ENCODE assay signal across 8 mouse cellular contexts in the genomic region with DNA sequence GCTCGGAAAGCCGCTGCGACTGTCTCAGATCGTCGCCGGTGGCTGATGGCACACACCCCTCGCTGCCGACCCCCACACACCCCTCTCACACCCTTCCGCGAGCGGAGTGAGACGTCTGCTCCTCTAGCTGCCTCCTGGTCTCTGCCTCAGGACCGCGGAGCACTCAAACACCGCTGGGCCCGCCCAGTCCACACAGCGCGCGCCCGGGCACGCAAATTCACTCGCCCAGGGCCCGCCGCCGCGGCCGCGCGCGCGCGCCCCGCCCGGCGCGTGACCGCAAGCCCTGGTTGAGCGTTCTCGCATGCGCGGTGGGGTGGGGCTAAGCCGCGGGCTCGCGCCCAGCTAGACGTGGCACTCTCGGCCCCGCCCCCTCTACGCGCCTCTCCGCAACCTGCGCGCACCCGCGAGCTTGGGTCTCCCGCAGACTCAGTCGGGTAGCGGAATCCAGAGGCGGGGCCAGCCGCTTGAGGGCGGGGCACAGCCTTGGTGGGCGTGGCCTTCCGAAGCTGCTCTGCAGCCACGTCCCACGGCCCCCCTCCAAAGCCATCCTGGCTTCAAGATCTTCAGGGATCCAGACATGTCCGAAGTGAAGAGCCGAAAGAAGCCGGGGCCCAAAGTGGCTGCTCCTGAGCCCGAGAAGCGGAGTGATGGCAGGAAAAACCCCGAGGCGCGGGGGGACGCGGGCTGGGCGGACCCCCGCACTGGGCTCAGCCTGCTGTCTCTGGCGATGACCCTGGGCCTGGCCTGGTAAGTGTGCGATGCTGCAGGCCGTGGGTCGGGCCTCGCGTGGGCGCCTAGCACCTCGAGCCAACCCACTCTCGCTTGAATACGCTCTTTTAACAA. TPM values are rescaled to one million over a fixed set of nuclear protein-coding genes. Genes with fewer than 3 reads are reported as not detected.
A peak's percentile ranks its signal among the peaks of the same experiment; 100 is the strongest.
DNase-seq lines count a peak whose midpoint lies in the region; ATAC-seq lines count a peak whose summit lies in the region.

Apaf1 (minus strand) TSS at position 221 of the 843 bp plus-strand sequence.
Ikbip (plus strand) TSS at position 391 of the 843 bp plus-strand sequence.

- H3K4me2 ChIP-seq in heart, embryonic 13.5 days, result peak within 1 kb of the TSS; percentile 77
- H3K4me2 ChIP-seq in liver, embryonic 12.5 days, result peak within 1 kb of the TSS; percentile 95
- H3K4me2 ChIP-seq in stomach, embryonic 15.5 days, result peak within 1 kb of the TSS; percentile 67

- H3K4me3 ChIP-seq in brown adipose tissue, adult 24 weeks (ENCODE audit: insufficient read depth, low read depth, low read length), result peak within 1 kb of the TSS; percentile 82
- peak within 1 kb of the TSS; percentile 97 for H3K4me3 ChIP-seq in heart, embryonic 13.5 days
- H3K4me3 ChIP-seq in liver, embryonic 12.5 days, result peak within 1 kb of the TSS; percentile 94
- peak within 1 kb of the TSS; percentile 72 for H3K4me3 ChIP-seq in stomach, embryonic 15.5 days (replicated peaks)

- H3K27ac ChIP-seq in brown adipose tissue, adult 24 weeks (replicated peaks; ENCODE audit: low read depth, low read length), result peak within 1 kb of the TSS; percentile 73
- peak within 1 kb of the TSS; percentile 92 for H3K27ac ChIP-seq in heart, embryonic 13.5 days (replicated peaks)
- H3K27ac ChIP-seq in liver, embryonic 12.5 days, result peak within 1 kb of the TSS; percentile 92
- H3K27ac ChIP-seq in stomach, embryonic 15.5 days, result peak within 1 kb of the TSS; percentile 68

- WGBS in heart, embryonic 13.5 days, result under 1% methylated on average over 83 of the region's 87 CpGs
- WGBS in liver, embryonic 12.5 days (ENCODE audit: insufficient replicate concordance), result under 1% methylated on average over 87 of the region's 87 CpGs
- under 1% methylated on average over 82 of the region's 87 CpGs for WGBS in stomach, embryonic 15.5 days

- peak; percentile 95 for ATAC-seq in heart, embryonic 13.5 days (ENCODE audit: extremely low read depth, insufficient number of reproducible peaks, low FRiP score, low TSS enrichment)
- ATAC-seq in liver, embryonic 12.5 days, result peak; percentile 94
- peak; percentile 99 for ATAC-seq in stomach, embryonic 15.5 days (ENCODE audit: insufficient read depth, low FRiP score, low read depth)

- H3K27me3 ChIP-seq in heart, embryonic 13.5 days (replicated peaks), result no peaks in the 10 kb centered on the region
- no peaks in the 10 kb centered on the region for H3K27me3 ChIP-seq in liver, embryonic 12.5 days (replicated peaks)
- no peaks in the 10 kb centered on the region for H3K27me3 ChIP-seq in stomach, embryonic 15.5 days (replicated peaks)

- peaks cover 25% of the 10 kb centered on the region for H3K36me3 ChIP-seq in heart, embryonic 13.5 days
- peaks cover 15% of the 10 kb centered on the region for H3K36me3 ChIP-seq in liver, embryonic 12.5 days
- peaks cover 7% of the 10 kb centered on the region; the same call in 1 of the 2 replicates for H3K36me3 ChIP-seq in stomach, embryonic 15.5 days

- peak; percentile 100 for DNase-seq in CD4-positive, CD25-positive, alpha-beta regulatory T cell, adult 2 months (ENCODE audit: low read depth, low spot score)
- peak; percentile 46 for DNase-seq in fat pad, adult 2 months (ENCODE audit: extremely low read depth, low read depth, low spot score)
- peak; percentile 100 for DNase-seq in kidney, postnatal 10 days
- DNase-seq in natural killer cell, adult 2 months (ENCODE audit: low spot score in 2 of 2), result peak; percentile 99 to 100

- peak within 1 kb of the TSS; percentile 95 for H3K9ac ChIP-seq in heart, embryonic 13.5 days
- H3K9ac ChIP-seq in liver, embryonic 12.5 days, result peak within 1 kb of the TSS; percentile 92
- peak within 1 kb of the TSS; percentile 76 for H3K9ac ChIP-seq in stomach, embryonic 15.5 days

- no peaks in the 10 kb centered on the region for H3K4me1 ChIP-seq in brown adipose tissue, adult 24 weeks (ENCODE audit: control insufficient read depth, insufficient read depth, insufficient read length, low read length)
- H3K4me1 ChIP-seq in heart, embryonic 13.5 days, result peaks cover 17% of the 10 kb centered on the region
- peaks cover 17% of the 10 kb centered on the region for H3K4me1 ChIP-seq in liver, embryonic 12.5 days
- H3K4me1 ChIP-seq in stomach, embryonic 15.5 days, result 0 out of 2 replicates have a peak, but pooled peaks cover 3% of the 10 kb centered on the region

- H3K9me3 ChIP-seq in heart, embryonic 13.5 days, result no peaks in the 10 kb centered on the region
- no peaks in the 10 kb centered on the region for H3K9me3 ChIP-seq in liver, embryonic 12.5 days (replicated peaks)
- no peaks in the 10 kb centered on the region for H3K9me3 ChIP-seq in stomach, embryonic 15.5 days

RNA-seq across cellular contexts. Expression of gene Apaf1, which starts in this region (rescaled TPM):
- 2.5 and 2.9 TPM in 2 replicates for polyA plus RNA-seq in brown adipose tissue, adult 24 weeks (2012; ENCODE audit: insufficient read depth, insufficient read length, missing spikeins)
- 11.3 and 11.9 TPM in 2 replicates for polyA plus RNA-seq in heart, embryonic 13.5 days (2015; fragmentation: Nextera tagmentation; extraction: Ambion mirVana)
- 12.6 and 13.9 TPM in 2 replicates for polyA plus RNA-seq in liver, embryonic 12.5 days (2016; fragmentation: Nextera tagmentation; extraction: Ambion mirVana)
- 18.3 and 20.3 TPM in 2 replicates for polyA plus RNA-seq in stomach, embryonic 15.5 days (2015; fragmentation: Nextera tagmentation; extraction: Ambion mirVana)

RNA-seq across cellular contexts. Expression of gene Ikbip, which starts in this region (rescaled TPM):
- polyA plus RNA-seq in brown adipose tissue, adult 24 weeks (2012; ENCODE audit: insufficient read depth, insufficient read length, missing spikeins), result 20.3 and 23.8 TPM in 2 replicates
- 40.2 and 41.3 TPM in 2 replicates for polyA plus RNA-seq in heart, embryonic 13.5 days (2015; fragmentation: Nextera tagmentation; extraction: Ambion mirVana)
- polyA plus RNA-seq in liver, embryonic 12.5 days (2016; fragmentation: Nextera tagmentation; extraction: Ambion mirVana), result 14.0 and 14.8 TPM in 2 replicates
- 45.2 and 51.8 TPM in 2 replicates for polyA plus RNA-seq in stomach, embryonic 15.5 days (2015; fragmentation: Nextera tagmentation; extraction: Ambion mirVana)

Comparison
In these comparisons a context has a peak if more than half of its experiments do, and no peak if none do; other contexts are left out.
1. Peak in every context shown above with its lines: DNase-seq, ATAC-seq, H3K4me3 ChIP-seq and H3K27ac ChIP-seq.
2. DNase-seq: peak in every context shown above with its lines; median percentile 100 in CD4-positive, CD25-positive, alpha-beta regulatory T cell, adult 2 months; 100 in kidney, postnatal 10 days; 100 in natural killer cell, adult 2 months; 46 in fat pad, adult 2 months.